Mouse (Mus musculus): Measurements from ENCODE around the gene Tspan14. TPM values are rescaled to one million over a fixed set of nuclear protein-coding genes. Genes with fewer than 3 reads are reported as not detected.

The Tspan14 gene
- polyA plus RNA-seq, 1 experiment from 2014 or later: 104 TPM

DNA sequence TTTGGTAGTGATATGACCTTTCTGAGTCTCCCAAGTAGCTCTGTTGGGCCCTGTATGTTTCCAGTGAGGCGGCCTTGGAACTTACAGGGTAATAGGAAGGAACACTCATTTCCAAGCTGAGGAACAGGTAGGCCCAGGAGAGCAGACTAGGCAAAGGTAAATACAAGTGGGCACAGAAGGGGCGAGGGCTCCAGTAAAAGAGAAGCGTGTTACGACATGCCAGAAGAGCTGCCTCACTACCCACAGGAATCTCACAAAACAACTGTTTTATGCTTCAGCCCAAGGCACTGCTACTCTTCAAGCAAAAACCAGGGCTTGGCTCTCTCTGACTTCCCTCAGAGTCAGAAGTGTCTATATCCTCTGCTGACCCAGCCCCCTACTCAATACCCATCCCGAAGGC, 18.1 kb downstream of the Tspan14 start:
- peak; percentile 77 for ATAC-seq (ENCODE audit: low read depth)
- H3K4me1 ChIP-seq (replicated peaks; ENCODE audit: control insufficient read depth, insufficient read depth, low read length): peaks cover 35% of the 10 kb centered on the region
- H3K36me3 ChIP-seq (ENCODE audit: control insufficient read depth, insufficient read depth, low read length): no peaks in the 10 kb centered on the region; the same call in 1 of the 2 replicates

DNA sequence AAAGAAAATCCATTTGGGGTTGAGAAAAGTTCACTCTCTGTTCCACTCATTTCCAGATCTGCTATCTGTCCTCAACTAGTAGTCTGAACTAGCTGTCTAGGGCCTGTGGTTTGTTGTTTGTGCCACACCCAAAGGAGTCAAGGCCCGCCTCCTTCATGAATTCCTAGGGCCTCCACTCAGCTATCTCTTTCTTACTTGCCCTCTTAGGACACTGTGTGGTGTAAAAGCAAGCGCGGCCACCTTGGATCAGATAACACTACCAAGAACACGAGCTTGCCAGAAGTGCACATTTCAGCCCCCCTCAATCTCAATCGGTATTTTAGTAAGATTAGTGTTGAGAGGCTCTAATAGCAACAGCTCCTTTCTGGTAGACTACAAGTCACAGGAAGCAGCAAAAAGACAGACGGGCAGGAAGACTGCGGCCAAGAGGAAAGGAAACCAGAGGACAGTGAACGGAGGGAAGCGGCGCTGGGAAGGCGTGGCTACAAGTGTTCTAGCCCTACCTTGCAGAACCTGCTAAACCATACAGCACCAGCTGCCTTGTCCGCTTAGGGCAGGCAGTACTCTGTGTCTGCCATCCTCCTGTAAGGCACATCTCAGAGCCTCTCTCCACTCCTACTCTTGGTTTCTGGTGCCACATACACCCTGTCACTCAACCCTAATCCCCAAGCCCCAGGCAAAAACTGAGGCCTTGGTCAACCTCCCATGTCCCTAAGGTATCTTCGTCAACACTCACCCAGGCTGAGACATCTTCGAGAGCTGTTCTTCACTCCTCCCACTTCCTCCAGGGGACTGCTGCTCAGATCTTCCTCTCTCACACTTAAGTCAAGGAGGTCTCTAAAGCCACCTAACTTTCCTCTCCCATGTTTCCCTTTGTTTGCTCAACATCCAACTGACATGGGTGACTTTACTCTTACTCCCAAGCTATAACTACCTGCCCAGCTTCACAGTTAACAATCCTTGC, 18.9 kb downstream of the Tspan14 start:
- Histone ChIP-seq H3K27me3 (ENCODE audit: control insufficient read depth, insufficient read depth, low read depth, low read length) (no peaks in the 10 kb centered on the region), H3K9ac (ENCODE audit: low read length) (peak overlapping the region; percentile 36), H3K4me2 (ENCODE audit: low read depth, low read length) (peak overlapping the region; percentile 37), H3K4me3 (ENCODE audit: low read length) (no peak overlapping the region), H3K9me3 (ENCODE audit: control insufficient read depth, low read length) (no peaks in the 10 kb centered on the region), H3K4me1 (replicated peaks; ENCODE audit: control insufficient read depth, insufficient read depth, low read length) (peaks cover 27% of the 10 kb centered on the region), H3K27ac (ENCODE audit: low read length) (peak overlapping the region; percentile 93), H3K36me3 (ENCODE audit: control insufficient read depth, insufficient read depth, low read length) (no peaks in the 10 kb centered on the region; the same call in 1 of the 2 replicates)
- peak; percentile 77 for ATAC-seq (ENCODE audit: low read depth)
- WGBS: 48% methylated on average over 14 of the region's 14 CpGs

More for the DNA sequence above, 18.1 kb downstream of the Tspan14 start:
- Histone ChIP-seq H3K27me3 (ENCODE audit: control insufficient read depth, insufficient read depth, low read depth, low read length) (no peaks in the 10 kb centered on the region), H3K4me2 (ENCODE audit: low read depth, low read length) (peak overlapping the region; percentile 37; the same call in 1 of the 2 replicates), H3K27ac (ENCODE audit: low read length) (peak overlapping the region; percentile 93), H3K4me3 (ENCODE audit: low read length) (no peak overlapping the region), H3K9ac (ENCODE audit: low read length) (peak overlapping the region; percentile 36; the same call in 1 of the 2 replicates), H3K9me3 (ENCODE audit: control insufficient read depth, low read length) (no peaks in the 10 kb centered on the region)
- 67% methylated on average over 5 of the region's 5 CpGs for WGBS

DNA sequence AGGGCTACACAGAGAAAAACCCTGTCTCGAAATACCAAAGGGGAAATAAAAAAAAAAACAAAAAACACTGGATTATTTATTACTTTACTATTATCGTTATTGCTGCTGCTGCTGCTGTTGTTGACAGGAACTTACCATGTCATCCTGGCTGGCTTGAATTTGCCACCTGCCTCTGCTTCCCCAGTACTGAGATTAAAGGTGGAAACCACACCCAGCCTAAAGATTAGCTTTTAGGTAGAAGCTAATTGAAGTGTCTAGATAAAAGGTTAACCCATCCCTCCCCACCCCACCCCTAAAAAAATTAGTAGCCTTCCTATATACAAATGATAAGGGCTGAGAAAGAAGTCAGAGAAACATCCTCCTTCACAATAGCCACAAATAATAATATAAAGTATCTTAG, 22.8 kb downstream of the Tspan14 start:
- WGBS: 86% methylated on average over 2 of the region's 2 CpGs
- Histone ChIP-seq H3K36me3 (ENCODE audit: control insufficient read depth, insufficient read depth, low read length) (peaks cover 1% of the 10 kb centered on the region; the same call in 1 of the 2 replicates), H3K27me3 (ENCODE audit: control insufficient read depth, insufficient read depth, low read depth, low read length) (no peaks in the 10 kb centered on the region), H3K27ac (ENCODE audit: low read length) (no peak overlapping the region), H3K9ac (ENCODE audit: low read length) (no peak overlapping the region), H3K4me1 (replicated peaks; ENCODE audit: control insufficient read depth, insufficient read depth, low read length) (peaks cover 11% of the 10 kb centered on the region), H3K4me3 (ENCODE audit: low read length) (no peak overlapping the region), H3K9me3 (ENCODE audit: control insufficient read depth, low read length) (no peaks in the 10 kb centered on the region), H3K4me2 (ENCODE audit: low read depth, low read length) (no peak overlapping the region)
- ATAC-seq (ENCODE audit: low read depth): no peak

DNA sequence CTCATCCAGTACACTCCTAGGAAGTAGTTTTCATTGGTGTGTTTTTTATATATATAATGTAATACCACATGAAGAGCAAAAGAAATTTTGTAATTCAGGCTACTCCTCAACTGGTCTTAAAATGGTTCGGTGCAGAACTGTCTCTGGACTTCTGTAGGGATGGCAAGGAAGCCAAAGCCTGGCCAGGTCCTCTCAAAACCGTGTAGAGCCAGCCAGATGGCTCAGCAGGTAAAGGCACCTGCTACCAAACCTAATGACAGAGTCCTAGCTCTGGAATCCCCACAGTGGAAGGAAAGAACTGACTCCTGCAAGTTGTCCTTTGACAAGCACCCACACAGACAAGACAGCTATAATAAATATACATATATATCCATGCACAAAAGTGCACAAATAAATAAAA, 24.2 kb downstream of the Tspan14 start:
- Histone ChIP-seq H3K4me2 (ENCODE audit: low read depth, low read length) (no peak overlapping the region), H3K9me3 (ENCODE audit: control insufficient read depth, low read length) (no peaks in the 10 kb centered on the region), H3K4me3 (ENCODE audit: low read length) (no peak overlapping the region), H3K9ac (ENCODE audit: low read length) (no peak overlapping the region), H3K27me3 (ENCODE audit: control insufficient read depth, insufficient read depth, low read depth, low read length) (no peaks in the 10 kb centered on the region), H3K36me3 (ENCODE audit: control insufficient read depth, insufficient read depth, low read length) (peaks cover 2% of the 10 kb centered on the region; the same call in 1 of the 2 replicates), H3K27ac (ENCODE audit: low read length) (no peak overlapping the region), H3K4me1 (replicated peaks; ENCODE audit: control insufficient read depth, insufficient read depth, low read length) (no peaks in the 10 kb centered on the region; the same call in none of the 2 replicates)
- 61% methylated on average over 2 of the region's 2 CpGs for WGBS
- no peak for ATAC-seq (ENCODE audit: low read depth)

GRCm38 (mm10) chr14:40938380-40938987, 28.1 kb downstream of the Tspan14 start:
- H3K4me2 ChIP-seq (ENCODE audit: low read depth, low read length): no peak overlapping the region
- H3K9me3 ChIP-seq (ENCODE audit: control insufficient read depth, low read length): no peaks in the 10 kb centered on the region
- no peak overlapping the region for H3K27ac ChIP-seq (ENCODE audit: low read length)
- no peak for ATAC-seq (ENCODE audit: low read depth)
- 0 out of 2 replicates have a peak, but pooled peaks cover 2% of the 10 kb centered on the region for H3K36me3 ChIP-seq (ENCODE audit: control insufficient read depth, insufficient read depth, low read length)
- WGBS: 84% methylated on average over 11 of the region's 11 CpGs
- peaks cover 4% of the 10 kb centered on the region for H3K4me1 ChIP-seq (replicated peaks; ENCODE audit: control insufficient read depth, insufficient read depth, low read length)
- no peaks in the 10 kb centered on the region for H3K27me3 ChIP-seq (ENCODE audit: control insufficient read depth, insufficient read depth, low read depth, low read length)
- no peak overlapping the region for H3K9ac ChIP-seq (ENCODE audit: low read length)
- no peak overlapping the region for H3K4me3 ChIP-seq (ENCODE audit: low read length)

GRCm38 (mm10) chr14:40937052-40937451, 29.6 kb downstream of the Tspan14 start:
- Histone ChIP-seq H3K4me2 (ENCODE audit: low read depth, low read length) (no peak overlapping the region), H3K27me3 (ENCODE audit: control insufficient read depth, insufficient read depth, low read depth, low read length) (no peaks in the 10 kb centered on the region), H3K9me3 (ENCODE audit: control insufficient read depth, low read length) (no peaks in the 10 kb centered on the region), H3K36me3 (ENCODE audit: control insufficient read depth, insufficient read depth, low read length) (0 out of 2 replicates have a peak, but pooled peaks cover 2% of the 10 kb centered on the region), H3K4me1 (replicated peaks; ENCODE audit: control insufficient read depth, insufficient read depth, low read length) (peaks cover 10% of the 10 kb centered on the region), H3K27ac (ENCODE audit: low read length) (no peak overlapping the region), H3K4me3 (ENCODE audit: low read length) (no peak overlapping the region), H3K9ac (ENCODE audit: low read length) (no peak overlapping the region)
- whole genome bisulfite sequencing: 78% methylated on average over 4 of the region's 4 CpGs
- ATAC-seq (ENCODE audit: low read depth): no peak

- WGBS: 79% methylated on average over 1 of the region's 1 CpGs
- H3K27me3 ChIP-seq (ENCODE audit: control insufficient read depth, insufficient read depth, low read depth, low read length): no peaks in the 10 kb centered on the region
- H3K9ac ChIP-seq (ENCODE audit: low read length): no peak overlapping the region
- peaks cover 25% of the 10 kb centered on the region for H3K4me1 ChIP-seq (replicated peaks; ENCODE audit: control insufficient read depth, insufficient read depth, low read length)
- H3K36me3 ChIP-seq (ENCODE audit: control insufficient read depth, insufficient read depth, low read length): 0 out of 2 replicates have a peak, but pooled peaks cover 2% of the 10 kb centered on the region
- H3K27ac ChIP-seq (ENCODE audit: low read length): no peak overlapping the region
- H3K4me2 ChIP-seq (ENCODE audit: low read depth, low read length): no peak overlapping the region
- no peak for ATAC-seq (ENCODE audit: low read depth)
- H3K4me3 ChIP-seq (ENCODE audit: low read length): no peak overlapping the region
- H3K9me3 ChIP-seq (ENCODE audit: control insufficient read depth, low read length): no peaks in the 10 kb centered on the region
Measured at GRCm38 (mm10) chr14:40935481-40935880, 31.1 kb downstream of the Tspan14 start.

DNA sequence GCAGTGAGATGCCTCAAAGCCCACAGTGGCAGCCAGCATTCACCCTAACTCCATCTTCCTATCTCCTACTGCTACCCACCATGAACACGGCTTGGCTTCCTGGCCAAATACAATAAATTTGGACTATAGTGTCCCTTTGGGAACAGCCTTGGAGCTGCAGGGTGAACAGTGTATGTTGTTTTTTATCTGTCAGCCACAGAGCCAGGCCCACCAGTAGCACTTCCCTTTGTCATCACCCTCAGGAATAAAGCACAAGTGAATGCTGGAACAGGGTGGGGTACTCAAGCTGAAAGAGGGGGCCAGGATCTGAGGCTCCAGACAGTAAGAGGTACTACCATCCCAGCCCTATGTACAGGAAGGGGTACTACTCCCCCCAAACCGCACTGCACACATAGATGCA, 31.6 kb downstream of the Tspan14 start:
- H3K27ac ChIP-seq (ENCODE audit: low read length): no peak overlapping the region
- H3K27me3 ChIP-seq (ENCODE audit: control insufficient read depth, insufficient read depth, low read depth, low read length): no peaks in the 10 kb centered on the region
- ATAC-seq (ENCODE audit: low read depth): no peak
- H3K4me1 ChIP-seq (replicated peaks; ENCODE audit: control insufficient read depth, insufficient read depth, low read length): peaks cover 25% of the 10 kb centered on the region
- no peak overlapping the region for H3K4me2 ChIP-seq (ENCODE audit: low read depth, low read length)
- 0 out of 2 replicates have a peak, but pooled peaks cover 2% of the 10 kb centered on the region for H3K36me3 ChIP-seq (ENCODE audit: control insufficient read depth, insufficient read depth, low read length)
- H3K9me3 ChIP-seq (ENCODE audit: control insufficient read depth, low read length): no peaks in the 10 kb centered on the region
- 71% methylated on average over 2 of the region's 2 CpGs for WGBS
- H3K4me3 ChIP-seq (ENCODE audit: low read length): no peak overlapping the region
- no peak overlapping the region for H3K9ac ChIP-seq (ENCODE audit: low read length)

- whole genome bisulfite sequencing: 70% methylated on average over 7 of the region's 7 CpGs
- Histone ChIP-seq H3K27ac (ENCODE audit: low read length) (no peak overlapping the region), H3K9me3 (ENCODE audit: control insufficient read depth, low read length) (no peaks in the 10 kb centered on the region), H3K4me2 (ENCODE audit: low read depth, low read length) (no peak overlapping the region), H3K36me3 (ENCODE audit: control insufficient read depth, insufficient read depth, low read length) (no peaks in the 10 kb centered on the region), H3K4me3 (ENCODE audit: low read length) (no peak overlapping the region), H3K4me1 (replicated peaks; ENCODE audit: control insufficient read depth, insufficient read depth, low read length) (peaks cover 27% of the 10 kb centered on the region), H3K9ac (ENCODE audit: low read length) (no peak overlapping the region), H3K27me3 (ENCODE audit: control insufficient read depth, insufficient read depth, low read depth, low read length) (no peaks in the 10 kb centered on the region)
- ATAC-seq (ENCODE audit: low read depth): no peak
Measured at GRCm38 (mm10) chr14:40933328-40933727, 33.3 kb downstream of the Tspan14 start.
